Mouse (Mus musculus) MN1 (cell line): ENCODE data around the gene Cdh13.

Source experiments
- DNase-seq: peaks from one replicate; pipeline ENCODE4 v3.0.0-alpha.2; 2016; ENCODE audit warnings: low spot score

The Cdh13 gene

DNA sequence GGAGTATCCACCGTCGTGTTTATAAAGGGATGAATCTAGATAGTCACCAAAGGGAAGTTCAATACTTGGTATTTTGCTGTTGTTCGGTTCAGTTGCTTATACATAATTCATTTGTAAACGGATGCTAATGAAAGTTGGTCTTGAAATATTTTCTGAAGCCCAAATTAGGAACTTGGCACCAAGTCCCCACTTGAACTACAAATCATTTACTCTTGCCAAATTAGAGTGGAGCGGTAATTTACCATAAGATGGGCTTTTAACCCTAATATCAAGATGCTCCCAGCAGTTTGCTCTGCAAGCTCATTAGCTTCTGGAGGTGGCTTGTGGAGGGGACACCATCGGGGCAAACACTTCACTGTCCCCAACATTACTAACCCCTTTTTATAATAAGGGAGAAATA lies 164.5 kb downstream of the Cdh13 start:
- no peak for DNase-seq

DNA sequence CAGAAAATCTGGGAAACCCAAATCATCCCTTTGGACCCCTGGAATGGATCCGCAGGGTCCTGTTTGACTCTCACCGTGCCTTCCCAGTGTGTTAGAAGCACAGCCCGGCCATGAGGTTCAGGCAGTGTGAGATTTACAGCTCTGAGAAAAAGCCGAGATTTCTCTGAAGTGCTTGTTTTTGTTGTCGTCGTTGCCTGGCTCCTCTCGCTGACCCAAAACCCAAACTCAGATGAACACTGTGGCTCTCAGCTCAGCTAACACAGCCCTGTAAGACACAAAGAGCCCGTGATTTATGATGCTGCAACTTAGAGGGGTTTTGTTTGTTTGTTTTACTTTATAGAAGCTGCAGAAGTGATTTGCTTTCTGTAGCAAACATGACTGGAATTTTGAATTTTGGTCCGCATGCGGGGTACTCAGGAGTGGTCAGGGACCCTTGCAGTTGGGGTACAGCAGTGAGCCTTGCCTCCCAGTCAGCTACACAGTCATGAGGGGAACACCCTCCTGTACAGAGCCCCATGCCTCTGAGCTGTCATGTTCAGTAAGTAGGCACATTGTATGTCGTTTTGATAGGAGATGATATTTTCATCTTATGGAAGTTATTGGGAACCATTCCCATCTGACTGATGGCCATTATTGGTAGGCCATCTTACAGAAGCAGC lies 169.0 kb downstream of the Cdh13 start:
- DNase-seq = no peak

DNA sequence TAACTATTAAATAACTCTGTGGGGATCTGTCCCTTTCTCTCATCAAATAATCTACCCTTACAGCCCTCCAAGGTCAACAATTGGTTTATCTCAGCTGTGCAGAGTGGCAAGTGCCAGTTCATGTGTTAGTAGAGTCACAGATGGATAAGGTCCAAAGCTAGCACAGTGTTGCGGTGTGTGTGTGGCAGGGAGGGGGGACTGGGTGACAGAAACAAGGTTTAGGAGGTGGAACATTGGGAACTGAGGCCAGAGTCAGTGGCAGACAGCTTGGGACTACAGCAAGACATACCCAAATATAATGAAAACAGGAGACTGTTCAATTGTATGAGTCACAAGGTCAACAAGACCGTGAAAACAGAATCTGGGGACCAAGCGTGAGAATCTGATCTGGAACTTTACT lies 171.7 kb downstream of the Cdh13 start:
- DNase-seq = no peak

DNA sequence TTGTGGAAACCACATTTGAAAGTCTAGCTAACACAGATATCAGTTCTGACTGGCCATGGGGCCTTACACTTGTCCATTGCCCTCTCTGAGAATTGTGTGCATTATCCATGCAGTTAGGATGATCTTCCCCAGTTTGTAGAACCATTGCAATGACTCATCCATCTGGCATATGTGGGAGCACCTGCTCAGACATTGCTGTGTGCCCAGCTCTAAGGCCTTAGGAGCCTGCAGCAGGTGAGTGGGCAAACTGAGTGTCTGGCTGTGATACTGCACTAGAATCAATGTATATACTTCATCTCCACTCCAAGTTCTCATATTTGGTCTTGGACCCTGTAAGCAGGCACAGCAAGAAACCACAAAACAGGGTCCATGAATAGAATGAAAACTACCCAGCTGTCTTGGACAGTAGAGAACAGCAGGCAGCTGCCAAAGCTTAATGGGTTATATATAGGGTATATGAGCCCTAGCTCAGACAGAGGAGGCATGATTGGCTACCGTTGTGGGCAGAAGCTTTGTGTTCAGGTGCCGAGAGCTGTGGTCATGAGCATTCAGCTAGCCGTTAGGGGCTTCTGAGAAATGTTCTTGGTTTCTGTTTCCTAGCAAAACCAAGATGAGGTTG lies 181.9 kb downstream of the Cdh13 start:
- DNase-seq = no peak

DNA sequence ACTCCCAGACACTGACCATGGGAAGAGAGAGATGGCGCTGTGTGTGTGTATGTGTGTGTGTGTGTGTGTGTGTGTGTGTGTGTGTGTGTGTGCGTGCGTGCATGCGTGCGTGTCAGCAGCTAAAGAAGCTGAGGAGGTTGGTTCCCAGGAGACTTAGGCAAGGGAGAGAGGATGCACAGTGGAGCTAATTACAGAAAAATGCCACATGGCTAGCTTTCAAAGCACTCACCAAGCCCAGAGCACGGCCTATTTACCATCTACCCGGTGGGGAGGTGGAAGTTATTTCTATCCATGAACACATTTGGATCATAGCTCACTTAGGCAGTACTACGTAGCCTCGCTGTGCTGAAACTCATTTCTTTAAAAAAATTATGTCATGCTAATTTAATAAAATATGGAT lies 194.1 kb downstream of the Cdh13 start:
- DNase-seq = no peak

DNA sequence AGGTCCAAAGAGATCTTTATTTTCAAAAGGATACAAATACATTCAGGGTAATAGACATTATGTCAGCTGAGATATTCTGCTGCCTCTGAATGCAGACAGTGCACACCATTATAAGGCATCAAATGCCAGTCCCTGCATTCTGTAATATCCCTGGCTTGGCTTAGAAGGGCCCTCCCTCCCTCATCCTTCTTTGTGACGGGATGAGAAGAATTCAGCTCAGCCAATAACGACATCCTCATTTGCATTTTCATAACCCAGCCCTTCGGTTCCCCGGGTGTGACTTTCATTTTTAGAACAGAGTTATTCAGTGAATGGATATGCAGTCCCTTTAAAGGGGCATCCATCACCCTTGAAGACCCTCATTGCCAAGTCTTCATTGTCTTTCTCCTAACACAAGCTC lies 205.2 kb downstream of the Cdh13 start:
- DNase-seq = no peak

DNA sequence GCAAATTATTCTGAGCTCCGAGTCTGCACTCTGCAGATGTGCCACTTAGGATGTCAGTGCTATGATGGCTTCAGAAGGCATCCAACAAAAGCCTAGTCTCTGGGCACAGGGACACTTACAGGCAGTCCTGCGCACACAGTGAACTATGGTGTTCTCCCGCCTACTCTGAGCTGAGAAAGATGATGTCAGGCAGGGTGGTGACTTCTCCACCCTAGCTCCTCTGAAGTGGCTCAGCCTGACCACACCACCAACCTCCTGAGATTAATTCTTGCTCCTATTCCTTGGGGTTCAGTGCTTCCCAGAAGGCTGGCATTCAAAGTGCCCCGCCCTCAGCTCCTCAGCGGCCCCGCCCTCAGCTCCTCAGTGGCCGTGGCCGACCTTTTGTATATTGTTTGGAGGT lies 219.0 kb downstream of the Cdh13 start:
- DNase-seq = no peak

DNA sequence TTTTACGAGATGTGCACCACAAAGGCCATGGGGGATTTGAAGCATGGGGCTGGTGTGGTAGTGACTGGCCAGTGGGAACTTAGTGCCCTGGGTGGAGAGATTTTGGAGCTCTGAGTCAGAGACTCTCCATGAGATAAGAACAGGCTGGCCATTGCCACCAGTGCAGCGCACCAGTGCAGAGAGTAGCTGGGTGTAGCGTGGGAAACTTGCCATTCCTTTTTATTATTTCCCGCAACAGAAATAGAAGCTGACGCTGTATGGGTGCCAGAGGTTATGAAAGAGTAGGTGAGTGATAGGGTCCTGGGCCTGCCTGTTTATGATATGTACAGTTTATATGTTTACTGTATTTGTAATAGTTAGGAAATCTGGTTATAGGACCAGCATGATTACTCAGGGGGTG lies 225.9 kb downstream of the Cdh13 start:
- no peak for DNase-seq

DNA sequence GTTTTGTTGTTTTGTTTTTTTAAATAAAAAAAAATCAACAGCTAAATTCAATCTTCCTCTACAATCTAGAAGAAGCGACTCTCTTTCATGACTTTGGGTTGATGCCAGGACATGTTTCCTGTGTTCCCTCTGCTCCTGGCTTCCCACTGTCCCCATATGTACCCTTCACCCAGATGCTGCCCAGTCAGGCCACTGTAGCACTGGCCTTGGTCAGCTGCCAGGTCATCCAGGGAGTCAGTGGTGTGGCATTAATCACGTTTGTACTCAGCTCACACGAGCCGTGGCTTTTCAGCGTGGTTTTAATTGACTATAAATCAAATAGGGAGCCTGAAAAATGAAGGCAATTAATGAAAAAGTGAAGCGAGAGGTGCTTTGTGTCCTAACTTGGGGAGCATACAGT lies 229.7 kb downstream of the Cdh13 start:
- DNase-seq = no peak

DNA sequence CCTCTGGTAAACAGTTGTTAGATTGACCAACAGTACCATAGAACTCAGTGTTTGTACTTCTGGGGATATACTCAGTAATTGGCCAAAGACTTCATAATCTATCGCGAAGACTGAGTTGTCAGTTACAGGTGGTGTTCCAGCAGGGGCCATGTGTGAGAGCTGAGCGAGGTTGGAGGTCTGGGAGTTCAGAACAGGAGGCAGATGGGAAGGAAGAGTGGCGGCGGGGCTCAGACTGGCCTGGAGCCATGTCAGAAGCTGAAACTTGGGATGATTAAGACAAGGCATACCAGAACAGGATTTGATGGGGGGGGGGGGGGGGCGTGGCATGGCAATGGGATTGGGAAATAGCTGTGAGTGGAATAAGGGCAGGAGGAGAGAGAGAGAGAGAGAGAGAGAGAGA lies 232.1 kb downstream of the Cdh13 start:
- no peak for DNase-seq

DNA sequence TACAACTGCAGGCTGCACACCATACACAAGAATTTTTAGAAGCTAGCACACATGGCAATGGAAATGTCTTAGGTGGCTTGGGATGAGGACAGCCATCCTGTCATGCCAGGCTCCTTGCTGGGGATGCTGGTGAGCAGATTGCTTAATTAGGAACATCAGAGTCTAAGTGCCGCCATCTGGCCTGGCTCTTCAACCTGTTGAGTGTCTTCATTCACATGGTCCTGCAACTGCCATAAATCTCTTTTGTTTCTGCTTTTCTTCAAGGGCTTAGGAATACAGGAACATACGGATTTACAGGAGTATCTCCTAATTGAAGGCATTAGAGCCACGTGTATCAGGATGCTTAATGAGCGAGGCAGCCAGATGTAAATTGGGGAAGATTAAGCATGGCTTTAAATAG lies 233.5 kb downstream of the Cdh13 start:
- no peak for DNase-seq

DNA sequence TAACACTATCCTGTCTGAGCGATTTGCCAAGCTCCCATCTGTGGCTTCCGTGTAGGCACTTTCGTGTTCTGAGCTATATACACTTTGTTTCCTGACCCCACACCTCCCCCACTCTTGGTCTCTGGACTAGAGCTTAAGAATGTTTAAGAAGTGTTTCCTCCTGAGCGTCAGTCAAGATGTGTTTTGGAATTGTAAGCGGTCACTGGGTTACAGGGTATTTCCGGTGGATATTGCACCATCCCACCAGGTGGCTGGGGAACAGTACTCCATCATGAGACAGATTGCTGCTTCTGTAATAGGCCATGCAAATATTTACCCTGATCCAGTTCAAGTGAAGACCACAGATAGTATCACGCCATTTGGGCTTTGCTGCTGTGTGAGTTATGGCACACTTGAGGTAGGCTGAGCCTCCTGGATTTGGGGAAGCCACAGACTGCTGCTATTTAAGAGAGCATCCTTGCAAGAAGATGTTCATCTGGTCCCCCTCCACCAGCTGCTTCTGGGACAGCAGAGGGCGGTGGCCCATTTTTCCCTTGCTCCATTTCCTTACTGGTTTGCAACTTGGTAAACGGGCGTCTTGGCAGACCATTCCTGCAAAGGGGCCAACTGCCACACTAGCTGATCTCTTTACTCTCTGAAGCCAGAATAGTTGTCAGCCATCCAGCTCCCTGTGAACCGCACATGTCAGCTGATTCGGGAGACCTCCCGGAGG lies 234.7 kb downstream of the Cdh13 start:
- DNase-seq = no peak

DNA sequence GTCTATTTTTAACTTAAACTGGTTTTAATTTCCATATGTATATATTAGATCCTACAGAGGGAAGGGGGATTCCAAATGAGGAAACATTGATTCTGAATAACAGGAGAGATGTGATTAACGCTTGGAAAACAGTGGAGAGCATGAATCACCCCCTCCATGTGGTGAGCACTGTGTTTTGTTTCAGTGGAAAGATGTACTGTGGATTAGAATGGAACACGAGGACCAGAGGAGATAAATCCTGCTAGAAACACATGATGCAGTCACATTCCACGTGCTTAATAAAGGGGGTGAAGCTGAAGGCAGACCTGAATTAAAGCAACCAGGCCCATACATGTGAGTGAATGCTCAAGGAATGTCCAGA lies 235.2 kb downstream of the Cdh13 start:
- no peak for DNase-seq

DNA sequence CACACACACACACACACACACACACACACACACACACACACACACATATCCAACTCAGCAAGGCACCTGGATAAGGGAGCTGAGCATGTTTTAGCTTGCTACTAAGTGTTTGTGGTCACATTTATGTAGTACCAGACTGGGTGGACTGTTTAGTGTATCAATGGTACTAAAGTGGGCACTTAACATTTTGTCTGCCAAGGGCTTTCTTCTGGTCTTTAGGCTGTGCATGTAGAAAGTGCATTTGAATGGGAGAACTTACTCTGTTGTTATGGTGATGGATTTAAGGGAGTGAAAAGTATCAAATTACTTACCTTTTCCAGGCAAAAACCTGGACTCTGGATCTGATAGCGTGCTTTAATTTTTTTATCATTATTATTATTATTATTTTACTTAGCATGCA lies 240.4 kb downstream of the Cdh13 start:
- no peak for DNase-seq

DNA sequence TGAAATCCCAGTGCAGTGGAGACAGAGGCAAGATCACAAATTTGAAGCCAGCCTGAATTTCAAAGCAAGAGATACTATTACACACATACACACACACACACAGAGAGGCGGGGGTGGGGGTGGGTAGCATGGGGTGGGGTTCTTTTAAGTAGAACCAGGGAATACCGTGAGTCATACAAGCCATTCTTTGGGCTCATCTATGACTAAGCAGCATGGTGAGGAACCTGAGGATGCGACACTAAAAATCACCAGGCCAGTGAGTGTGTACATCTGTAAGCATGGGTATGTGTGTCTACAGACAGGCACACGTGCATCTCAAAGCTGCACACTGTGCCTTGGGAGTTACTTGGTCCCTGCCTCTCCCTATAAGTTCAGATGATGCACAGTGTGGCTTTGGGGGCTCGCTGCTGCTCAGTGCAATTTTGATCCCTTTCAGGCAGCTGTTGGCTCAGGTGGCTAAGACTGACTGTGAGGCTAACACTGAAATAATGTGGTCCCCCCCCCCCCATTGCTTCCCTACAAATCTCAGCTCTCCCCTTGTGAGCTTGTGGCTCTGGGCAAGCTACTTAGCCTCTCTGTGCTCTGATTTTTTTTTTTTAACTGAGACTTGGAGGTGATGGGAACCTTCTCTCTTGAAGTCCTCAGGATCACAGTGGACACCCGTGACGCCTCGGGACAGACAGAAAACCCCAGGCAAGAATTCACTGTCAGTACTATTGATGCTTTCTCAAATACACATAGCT lies 255.5 kb downstream of the Cdh13 start:
- no peak for DNase-seq

DNA sequence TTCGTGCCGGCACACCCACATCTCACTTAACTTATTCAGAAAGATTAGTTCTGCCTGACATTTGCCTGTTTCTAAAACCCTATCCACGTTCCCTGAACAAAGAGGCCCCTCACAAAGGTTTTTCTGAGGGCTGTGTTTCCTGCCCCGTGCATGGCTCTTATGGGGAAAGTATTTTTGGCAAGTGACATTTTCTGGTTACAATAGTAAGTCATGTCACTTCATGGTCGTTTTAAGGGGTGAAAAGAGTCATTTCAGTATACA lies 256.0 kb downstream of the Cdh13 start:
- DNase-seq = no peak

DNA sequence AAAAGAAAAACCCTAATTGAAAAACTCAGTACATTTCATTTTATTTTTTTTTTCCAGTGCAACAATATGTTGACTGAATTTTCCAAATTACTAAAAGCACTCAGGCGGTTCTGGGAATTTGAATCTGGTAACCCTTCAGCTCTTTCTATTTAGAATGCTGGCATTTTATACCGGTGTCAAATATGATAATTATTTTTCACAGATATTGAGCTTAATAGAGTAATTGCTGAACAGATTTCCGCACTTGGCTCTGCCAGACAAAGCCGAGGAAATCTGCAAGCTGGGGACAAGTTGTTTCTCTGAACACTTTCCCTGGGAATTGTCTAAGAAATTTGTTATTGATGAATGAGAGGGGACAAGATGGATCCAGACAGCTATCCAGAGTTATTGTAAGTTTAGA lies 256.4 kb downstream of the Cdh13 start:
- no peak for DNase-seq

DNA sequence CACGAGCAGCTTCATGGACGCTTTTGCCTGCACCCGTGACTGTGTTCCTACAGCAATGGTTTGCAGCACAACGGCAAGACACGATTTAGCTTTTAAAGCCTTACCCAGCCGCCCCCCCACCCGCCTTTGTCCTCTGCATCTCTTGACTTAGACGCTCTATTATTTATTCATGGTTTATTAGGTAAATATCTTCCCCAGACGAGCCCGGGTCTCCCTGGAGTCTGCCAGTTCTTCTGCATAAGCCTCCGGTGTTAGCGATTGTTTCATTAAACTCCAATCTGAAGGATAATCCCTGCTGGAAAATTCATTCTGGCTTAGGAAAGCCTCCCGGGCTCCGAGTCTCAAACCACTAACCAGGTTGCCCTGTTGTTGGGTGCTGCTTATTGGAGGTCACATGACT lies 268.9 kb downstream of the Cdh13 start:
- DNase-seq = no peak

DNA sequence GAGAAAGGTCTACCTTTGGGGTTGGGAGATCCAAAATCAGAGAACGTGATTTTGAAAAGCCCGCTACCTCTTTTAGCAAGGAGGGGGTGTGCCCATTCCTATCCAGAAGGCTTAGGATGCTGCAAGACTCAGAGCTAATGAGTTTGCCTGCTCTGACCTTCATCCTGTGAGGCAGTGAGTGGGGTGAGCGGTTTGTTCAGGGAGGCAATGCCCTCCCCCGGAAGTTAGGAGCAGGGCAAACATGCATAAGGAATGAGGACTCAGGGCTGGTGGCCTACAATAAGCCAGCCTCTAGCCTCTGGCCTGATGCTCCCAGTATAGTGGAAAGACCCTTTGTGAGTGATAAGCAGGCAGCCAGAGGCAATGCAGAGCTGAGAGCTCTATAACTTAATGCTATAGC lies 269.3 kb downstream of the Cdh13 start:
- no peak for DNase-seq

DNA sequence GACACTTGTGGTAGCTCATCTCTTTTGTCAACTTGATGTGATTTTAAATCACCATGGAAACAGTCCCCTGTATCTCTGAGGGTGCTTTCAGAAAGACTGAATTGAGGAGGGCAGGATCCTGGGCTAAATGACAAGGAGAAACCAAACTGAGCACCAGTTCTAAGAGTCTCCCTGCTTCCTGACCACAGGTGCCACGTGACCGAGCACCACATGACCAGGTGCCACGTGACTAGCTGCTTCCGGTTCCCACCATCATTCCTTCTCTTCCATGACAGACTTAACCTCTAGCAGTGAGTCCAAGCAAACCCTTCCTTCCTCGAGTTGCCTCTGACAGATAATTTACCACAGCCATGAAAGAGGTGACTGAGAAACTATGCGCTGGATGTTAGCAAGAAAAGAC lies 280.5 kb downstream of the Cdh13 start:
- DNase-seq = no peak

DNA sequence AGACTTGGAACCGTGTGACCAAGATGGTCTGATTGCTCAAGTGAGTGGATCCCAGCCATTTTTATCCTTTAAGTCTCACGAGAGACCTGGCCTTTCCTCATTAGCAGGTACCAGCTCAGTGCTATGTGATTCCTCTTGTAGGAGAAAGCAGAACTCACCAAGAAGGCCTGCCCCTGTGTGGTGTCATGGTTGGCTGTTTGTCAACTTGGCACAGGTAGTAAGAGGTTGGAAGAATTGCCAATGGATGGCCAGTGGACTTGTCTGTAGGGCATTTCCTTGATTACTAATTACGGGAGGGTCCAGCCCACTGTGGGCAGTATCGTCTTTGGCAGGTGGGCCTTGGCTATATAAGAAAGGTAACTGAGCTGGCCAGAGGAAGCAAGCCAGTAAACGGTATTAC lies 281.7 kb downstream of the Cdh13 start:
- DNase-seq = no peak

DNA sequence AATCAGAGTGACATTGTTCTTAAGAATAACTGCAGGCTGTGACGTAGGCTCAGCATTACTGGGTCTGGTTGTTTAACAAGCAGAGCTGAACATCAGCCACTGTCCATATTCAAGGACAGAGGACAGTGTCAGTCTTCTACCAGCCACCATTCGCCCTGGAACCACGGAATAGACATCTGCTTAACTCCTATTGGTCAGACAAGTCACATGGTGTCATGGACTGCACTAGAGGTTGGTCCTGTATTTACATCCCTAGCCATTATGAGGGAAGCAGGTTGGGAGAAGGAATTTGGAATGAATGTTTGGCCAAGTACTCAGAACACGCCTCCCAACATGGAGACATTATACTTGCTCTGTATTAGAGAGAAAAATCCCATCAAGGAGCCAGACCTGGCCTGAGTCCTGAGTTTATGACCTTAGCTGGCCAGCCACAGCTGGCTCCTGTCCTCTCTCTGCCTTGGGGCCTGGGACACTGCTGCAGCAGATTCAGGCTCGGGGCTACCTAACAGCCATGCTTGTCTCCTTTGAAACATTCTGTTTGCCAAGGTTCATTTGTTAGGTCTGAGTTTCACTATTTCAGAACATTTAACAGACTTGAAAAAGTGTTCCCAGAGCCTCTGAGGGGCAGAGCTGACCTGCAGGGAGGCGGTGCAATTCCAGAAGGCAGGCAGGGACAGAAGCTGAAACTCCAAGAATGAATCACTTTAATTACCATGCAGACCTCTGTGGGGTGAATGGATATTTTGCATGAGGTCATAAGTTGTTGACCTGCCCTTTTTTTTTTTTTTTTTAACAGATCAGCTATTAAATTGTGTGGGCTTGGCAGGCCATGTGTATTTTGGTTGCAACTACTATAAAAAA lies 282.6 kb downstream of the Cdh13 start:
- DNase-seq = no peak
